Mouse (Mus musculus) heart, embryonic 10.5 days (tissue): ENCODE measurements around the gene Rasip1. TPM values are rescaled to one million over a fixed set of nuclear protein-coding genes. Genes with fewer than 3 reads are reported as not detected.

Source experiments
- DNase-seq: peaks from one replicate; pipeline ENCODE4 v3.0.0-alpha.2; 2017; ENCODE audit warnings: low spot score
- H3K27ac ChIP-seq: fragments of 300-500 bp; sonication (generic); 2 replicates; pipeline ENCODE4 v1.5.1; 2016; ENCODE audit warnings: mild to moderate bottlenecking
- H3K27me3 ChIP-seq: fragments of 300-500 bp; sonication (generic); 2 replicates; pipeline ENCODE4 v1.6.1; 2016; ENCODE audit warnings: mild to moderate bottlenecking; ENCODE audit not compliant: poor library complexity, insufficient read depth, severe bottlenecking
- H3K36me3 ChIP-seq: fragments of 300-500 bp; sonication (generic); 2 replicates; pipeline ENCODE4 v1.6.1; 2016; ENCODE audit warnings: mild to moderate bottlenecking, moderate library complexity
- H3K4me1 ChIP-seq: fragments of 300-500 bp; sonication (generic); 2 replicates; pipeline ENCODE4 v1.6.1; 2016; ENCODE audit warnings: mild to moderate bottlenecking
- H3K4me3 ChIP-seq: fragments of 300-500 bp; sonication (generic); 2 replicates; pipeline ENCODE4 v1.5.1; 2016; ENCODE audit warnings: mild to moderate bottlenecking, moderate library complexity
- H3K9me3 ChIP-seq: fragments of 300-500 bp; sonication (generic); 2 replicates; pipeline ENCODE4 v1.6.1; 2016; ENCODE audit warnings: mild to moderate bottlenecking, moderate library complexity
- WGBS: fragments of 180-500 bp; shearing (Covaris S2); methylation state at CpG from one replicate; pipeline ENCODE4 v1.1.7; 2016; 5-methylcytosine and 5-hydroxymethylcytosine counted together
- polyA plus RNA-seq: library from polyadenylated mRNA; unstranded; fragments of >200 nt; fragmentation: Nextera tagmentation; extraction: Ambion mirVana; gene quantifications from 2 replicates; pipeline ENCODE4 v1.2.1, GENCODE M21; 2016

The Rasip1 gene
- polyA plus RNA-seq, 1 experiment from 2014 or later = 20.5 TPM

GRCm38 (mm10) chr7:45685811-45686210 lies 58.5 kb downstream of the Rasip1 start:
- Histone ChIP-seq H3K4me1 (peaks cover 58% of the 10 kb centered on the region), H3K27ac (peak overlapping the region; percentile 72), H3K27me3 (peaks cover 14% of the 10 kb centered on the region; the same call in 1 of the 2 replicates), H3K9me3 (no peaks in the 10 kb centered on the region), H3K36me3 (no peaks in the 10 kb centered on the region), H3K4me3 (no peak overlapping the region)
- WGBS = 60% methylated on average over 10 of the region's 10 CpGs
- no peak for DNase-seq

- Histone ChIP-seq H3K27ac (peak overlapping the region; percentile 72; the same call in 1 of the 2 replicates), H3K4me3 (no peak overlapping the region), H3K27me3 (peaks cover 14% of the 10 kb centered on the region; the same call in 1 of the 2 replicates), H3K4me1 (peaks cover 61% of the 10 kb centered on the region), H3K36me3 (no peaks in the 10 kb centered on the region), H3K9me3 (no peaks in the 10 kb centered on the region)
- 80% methylated on average over 3 of the region's 3 CpGs for WGBS
- no peak for DNase-seq
Observed at GRCm38 (mm10) chr7:45686841-45687240, 59.6 kb downstream of the Rasip1 start.

Other genes with a start within 250 kb of the Rasip1 start
- gene Snrnp70, start 231.7 kb upstream of the Rasip1 start, polyA plus RNA-seq = 173 and 241 TPM in 2 replicates
- 0.28 and 0.45 TPM in 2 replicates for gene Kcna7, start 221.8 kb upstream of the Rasip1 start, polyA plus RNA-seq
- 1.5 and 2.6 TPM in 2 replicates for gene Ntf5, start 213.8 kb upstream of the Rasip1 start, polyA plus RNA-seq
- not detected in 2 replicates for gene Lhb, start 206.7 kb upstream of the Rasip1 start, polyA plus RNA-seq
- 79.9 and 124 TPM in 2 replicates for gene Gys1, start 192.6 kb upstream of the Rasip1 start, polyA plus RNA-seq
- 121 and 175 TPM in 2 replicates for gene Ruvbl2, start 189.4 kb upstream of the Rasip1 start, polyA plus RNA-seq
- gene Ftl1, start 167.6 kb upstream of the Rasip1 start, polyA plus RNA-seq = 4,578 and 4,939 TPM in 2 replicates
- 187 and 244 TPM in 2 replicates for gene Bax, start 160.6 kb upstream of the Rasip1 start, polyA plus RNA-seq
- 2.6 and 2.9 TPM in 2 replicates for gene Tulp2, start 145.6 kb upstream of the Rasip1 start, polyA plus RNA-seq
- not detected in 2 replicates for gene Gm45808, start 140.7 kb upstream of the Rasip1 start, polyA plus RNA-seq
- gene Dhdh, start 138.7 kb upstream of the Rasip1 start, polyA plus RNA-seq = 5.8 and 6.1 TPM in 2 replicates
- 163 and 198 TPM in 2 replicates for gene Nucb1, start 117.1 kb upstream of the Rasip1 start, polyA plus RNA-seq
- gene Ppp1r15a, start 101.2 kb upstream of the Rasip1 start, polyA plus RNA-seq = 28.2 and 31.2 TPM in 2 replicates
- 0.59 and 0.64 TPM in 2 replicates for gene Plekha4, start 101.2 kb upstream of the Rasip1 start, polyA plus RNA-seq
- 0.42 and 1.2 TPM in 2 replicates for gene Hsd17b14, start 72.6 kb upstream of the Rasip1 start, polyA plus RNA-seq
- gene Bcat2, start 57.3 kb upstream of the Rasip1 start, polyA plus RNA-seq = 76.7 and 80.8 TPM in 2 replicates
- not detected in 2 replicates for gene Fgf21, start 12.0 kb upstream of the Rasip1 start, polyA plus RNA-seq
- gene Fut1, start 10.2 kb upstream of the Rasip1 start, polyA plus RNA-seq = not detected in 2 replicates
- 0.25 and 0.49 TPM in 2 replicates for gene Izumo1, start 5.7 kb upstream of the Rasip1 start, polyA plus RNA-seq
- 1.9 and 2.3 TPM in 2 replicates for gene Mamstr, start 12.5 kb downstream of the Rasip1 start, polyA plus RNA-seq
- 1.1 and 1.3 TPM in 2 replicates for gene Fut2, start 38.9 kb downstream of the Rasip1 start, polyA plus RNA-seq
- 0.13 and 0.14 TPM in 2 replicates for gene Ntn5, start 56.5 kb downstream of the Rasip1 start, polyA plus RNA-seq
- 0.51 and 0.75 TPM in 2 replicates for gene Sec1, start 66.9 kb downstream of the Rasip1 start, polyA plus RNA-seq
- gene Car11, start 72.4 kb downstream of the Rasip1 start, polyA plus RNA-seq = 3.1 and 5.1 TPM in 2 replicates
- gene Dbp, start 77.6 kb downstream of the Rasip1 start, polyA plus RNA-seq = 2.7 and 3.2 TPM in 2 replicates
- gene Rpl18, start 88.0 kb downstream of the Rasip1 start, polyA plus RNA-seq = 860 and 1,046 TPM in 2 replicates
- 24.7 and 29.3 TPM in 2 replicates for gene Sphk2, start 90.5 kb downstream of the Rasip1 start, polyA plus RNA-seq
- 0.76 and 1.2 TPM in 2 replicates for gene Fam83e, start 93.7 kb downstream of the Rasip1 start, polyA plus RNA-seq
- gene Spaca4, start 98.3 kb downstream of the Rasip1 start, polyA plus RNA-seq = not detected in 2 replicates
- 0.57 and 1.8 TPM in 2 replicates for gene Lmtk3, start 156.2 kb downstream of the Rasip1 start, polyA plus RNA-seq
- 0.46 and 0.79 TPM in 2 replicates for gene Sult2b1, start 157.2 kb downstream of the Rasip1 start, polyA plus RNA-seq
- gene Cyth2, start 187.1 kb downstream of the Rasip1 start, polyA plus RNA-seq = 99.1 and 124 TPM in 2 replicates
- gene Kcnj14, start 197.3 kb downstream of the Rasip1 start, polyA plus RNA-seq = 0.90 and 1.4 TPM in 2 replicates
- gene Grwd1, start 203.5 kb downstream of the Rasip1 start, polyA plus RNA-seq = 69.8 and 97.9 TPM in 2 replicates
- 44.1 and 57.5 TPM in 2 replicates for gene Kdelr1, start 245.3 kb downstream of the Rasip1 start, polyA plus RNA-seq